Mouse (Mus musculus): ENCODE results near the gene Nxph1. TPM values are rescaled to one million over a fixed set of nuclear protein-coding genes. Genes with fewer than 3 reads are reported as not detected.

Gene Nxph1
- polyA plus RNA-seq, 1 experiment from 2014 or later = not detected

DNA sequence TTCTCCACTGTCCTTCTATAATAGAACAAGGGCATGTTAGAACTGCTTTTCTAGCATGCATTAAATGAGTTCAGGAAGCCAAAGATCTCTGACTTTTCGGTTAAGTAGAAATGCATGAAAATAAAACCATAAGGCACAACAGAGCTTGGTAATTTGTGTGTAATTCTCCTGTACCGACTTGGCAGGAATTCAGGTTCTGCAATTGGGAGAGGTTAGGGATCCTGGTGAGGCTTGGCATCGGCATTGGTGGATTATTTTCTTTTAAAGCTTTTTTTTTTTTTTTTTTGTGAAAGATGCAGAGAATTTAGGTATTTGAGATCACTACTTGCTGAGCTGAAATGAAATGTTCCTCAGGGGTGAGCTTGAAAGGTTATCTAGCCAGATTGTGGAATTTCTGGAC, 135.6 kb downstream of the Nxph1 start:
- TF ChIP-seq EP300 (IDR thresholded peaks at IDR 0.05) (no peak), CTCF (IDR thresholded peaks at IDR 0.05) (no peak)

DNA sequence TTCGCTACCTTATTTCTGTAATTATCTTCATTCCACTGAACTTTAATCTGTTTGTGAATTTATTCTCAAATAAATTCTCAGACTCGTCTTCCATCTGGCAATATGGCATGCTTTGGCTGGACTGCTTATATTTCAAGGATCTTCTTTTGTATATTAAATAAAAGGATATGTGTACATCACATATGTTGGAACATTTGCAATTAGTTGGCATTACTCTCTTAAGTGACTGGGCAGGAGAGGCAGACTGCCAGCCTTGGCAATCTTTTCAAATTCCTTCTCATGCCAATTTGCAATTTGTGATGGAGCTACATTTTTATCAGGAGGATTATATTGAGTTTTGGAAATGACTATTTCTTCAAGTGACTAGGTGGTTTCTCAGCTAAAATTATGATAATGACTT, 149.1 kb downstream of the Nxph1 start:
- Histone ChIP-seq H3K36me3 (ENCODE audit: insufficient read depth, low read length) (no peaks in the 10 kb centered on the region), H3K4me1 (ENCODE audit: insufficient read depth, low read depth, low read length) (no peaks in the 10 kb centered on the region), H3K27ac (ENCODE audit: low read length) (no peak overlapping the region), H3K4me3 (ENCODE audit: low read depth, low read length) (no peak overlapping the region), H3K9ac (replicated peaks; ENCODE audit: low read depth) (no peak overlapping the region), H3K27me3 (replicated peaks; ENCODE audit: insufficient read depth, low read length) (no peaks in the 10 kb centered on the region), H3K4me2 (replicated peaks; ENCODE audit: low read depth, low read length) (no peak overlapping the region), H3K9me3 (ENCODE audit: low read length) (no peaks in the 10 kb centered on the region)
- ATAC-seq (no peak), DNase-seq (ENCODE audit: low spot score) (no peak)
- 72% methylated on average over 2 of the region's 2 CpGs for WGBS
- TF ChIP-seq CTCF (IDR thresholded peaks at IDR 0.05) = no peak
- no peak for TF ChIP-seq EP300 (IDR thresholded peaks at IDR 0.05)

More for the DNA sequence above, 135.6 kb downstream of the Nxph1 start:
- no peak for DNase-seq (ENCODE audit: low spot score)
- no peaks in the 10 kb centered on the region for H3K9me3 ChIP-seq (ENCODE audit: low read length)
- no peak overlapping the region for H3K9ac ChIP-seq (replicated peaks; ENCODE audit: low read depth)
- H3K36me3 ChIP-seq (ENCODE audit: insufficient read depth, low read length) = no peaks in the 10 kb centered on the region
- H3K4me2 ChIP-seq (replicated peaks; ENCODE audit: low read depth, low read length) = no peak overlapping the region
- no peaks in the 10 kb centered on the region for H3K27me3 ChIP-seq (replicated peaks; ENCODE audit: insufficient read depth, low read length)
- no peak for ATAC-seq
- no peaks in the 10 kb centered on the region for H3K4me1 ChIP-seq (ENCODE audit: insufficient read depth, low read depth, low read length)
- no peak overlapping the region for H3K4me3 ChIP-seq (ENCODE audit: low read depth, low read length)
- H3K27ac ChIP-seq (ENCODE audit: low read length) = no peak overlapping the region
- 67% methylated on average over 3 of the region's 3 CpGs for WGBS

DNA sequence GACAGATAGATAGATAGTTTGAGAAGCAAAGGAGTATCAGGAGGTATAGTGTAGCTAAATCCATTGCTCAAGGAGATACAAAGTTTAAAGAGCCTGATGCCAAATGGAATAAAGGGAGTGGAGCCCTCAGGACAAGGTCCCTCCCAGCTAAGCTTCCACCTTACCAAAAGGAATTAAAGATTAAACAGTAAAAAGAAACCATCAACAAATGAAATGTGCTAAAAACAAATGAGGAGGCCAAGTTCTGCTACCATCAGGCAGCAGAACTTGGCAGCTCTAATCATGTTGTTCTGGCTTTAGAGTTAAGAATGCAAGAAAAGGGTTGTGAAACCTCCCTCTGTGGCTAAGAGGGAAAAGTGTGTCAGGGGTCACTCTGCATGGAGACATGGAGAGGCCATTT, 159.1 kb downstream of the Nxph1 start:
- Histone ChIP-seq H3K9me3 (ENCODE audit: low read length) (no peaks in the 10 kb centered on the region), H3K27me3 (replicated peaks; ENCODE audit: insufficient read depth, low read length) (no peaks in the 10 kb centered on the region)
- TF ChIP-seq EP300 (IDR thresholded peaks at IDR 0.05) = no peak
- no peak for TF ChIP-seq CTCF (IDR thresholded peaks at IDR 0.05)

DNA sequence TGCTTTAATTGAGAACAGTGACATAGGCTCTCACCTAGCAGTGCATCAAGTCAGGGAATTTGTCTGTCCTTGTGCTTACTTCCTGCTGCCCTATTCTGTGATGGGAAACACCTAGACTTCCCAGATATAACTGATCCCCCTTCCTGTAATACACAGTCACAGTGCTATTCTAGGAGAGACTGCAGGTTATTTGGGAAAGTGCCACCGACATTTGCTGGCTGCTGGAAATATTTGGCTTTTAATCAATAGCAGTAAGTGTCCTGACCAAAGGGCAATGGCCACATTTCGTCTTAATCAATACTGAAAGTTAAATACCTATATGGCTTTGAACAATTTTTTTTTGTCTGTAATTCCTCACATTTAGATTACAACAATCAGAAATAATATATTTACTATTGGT, 170.9 kb downstream of the Nxph1 start:
- DNase-seq (ENCODE audit: low spot score) = no peak
- 76% methylated on average over 2 of the region's 2 CpGs for WGBS
- Histone ChIP-seq H3K4me3 (ENCODE audit: low read depth, low read length) (no peak overlapping the region), H3K27ac (ENCODE audit: low read length) (no peak overlapping the region), H3K27me3 (replicated peaks; ENCODE audit: insufficient read depth, low read length) (no peaks in the 10 kb centered on the region), H3K36me3 (ENCODE audit: insufficient read depth, low read length) (no peaks in the 10 kb centered on the region), H3K9me3 (ENCODE audit: low read length) (no peaks in the 10 kb centered on the region), H3K4me1 (ENCODE audit: insufficient read depth, low read depth, low read length) (no peaks in the 10 kb centered on the region), H3K9ac (replicated peaks; ENCODE audit: low read depth) (no peak overlapping the region), H3K4me2 (replicated peaks; ENCODE audit: low read depth, low read length) (no peak overlapping the region)
- no peak for ATAC-seq
- no peak for TF ChIP-seq CTCF (IDR thresholded peaks at IDR 0.05)
- TF ChIP-seq EP300 (IDR thresholded peaks at IDR 0.05) = no peak

More for the DNA sequence above, 159.1 kb downstream of the Nxph1 start:
- H3K9ac ChIP-seq (replicated peaks; ENCODE audit: low read depth) = no peak overlapping the region
- no peaks in the 10 kb centered on the region for H3K36me3 ChIP-seq (ENCODE audit: insufficient read depth, low read length)
- no peaks in the 10 kb centered on the region for H3K4me1 ChIP-seq (ENCODE audit: insufficient read depth, low read depth, low read length)
- H3K4me2 ChIP-seq (replicated peaks; ENCODE audit: low read depth, low read length) = no peak overlapping the region
- ATAC-seq (no peak), DNase-seq (ENCODE audit: low spot score) (no peak)
- no peak overlapping the region for H3K4me3 ChIP-seq (ENCODE audit: low read depth, low read length)
- no peak overlapping the region for H3K27ac ChIP-seq (ENCODE audit: low read length)

DNA sequence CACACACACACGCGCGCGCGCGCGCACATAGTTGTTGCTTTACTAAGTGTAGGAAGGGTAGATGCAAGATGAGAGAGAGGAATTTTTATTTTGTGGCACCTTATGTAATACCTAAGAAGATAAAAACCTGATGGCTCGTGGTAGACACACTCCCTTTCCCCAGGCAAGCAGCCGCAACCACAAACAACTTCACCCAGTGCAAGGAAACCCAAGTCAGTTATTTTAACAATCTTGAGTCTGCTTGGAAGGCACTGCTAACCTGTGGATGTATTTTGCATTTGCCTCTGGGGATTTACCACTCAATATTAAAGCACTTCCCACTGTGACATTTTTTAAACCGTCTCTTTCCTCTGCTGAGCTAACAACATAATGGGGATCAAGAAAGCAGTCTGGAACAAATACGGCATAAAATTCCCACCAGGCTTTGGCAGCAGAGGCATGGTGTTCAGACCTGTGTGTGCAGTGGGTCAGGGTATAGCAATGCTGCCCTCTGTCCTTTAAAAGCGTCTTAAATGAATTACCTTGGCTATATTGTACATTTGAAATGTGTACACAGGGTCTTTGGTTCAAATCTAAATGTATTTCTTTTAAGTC, 176.2 kb downstream of the Nxph1 start:
- H3K4me1 ChIP-seq (ENCODE audit: insufficient read depth, low read depth, low read length) = no peaks in the 10 kb centered on the region
- ATAC-seq (no peak), DNase-seq (ENCODE audit: low spot score) (no peak)
- no peak overlapping the region for H3K4me2 ChIP-seq (replicated peaks; ENCODE audit: low read depth, low read length)
- 87% methylated on average over 12 of the region's 12 CpGs for WGBS
- TF ChIP-seq CTCF (IDR thresholded peaks at IDR 0.05) (no peak), EP300 (IDR thresholded peaks at IDR 0.05) (no peak)
- no peak overlapping the region for H3K27ac ChIP-seq (ENCODE audit: low read length)
- H3K9ac ChIP-seq (replicated peaks; ENCODE audit: low read depth) = no peak overlapping the region
- no peaks in the 10 kb centered on the region for H3K36me3 ChIP-seq (ENCODE audit: insufficient read depth, low read length)
- H3K9me3 ChIP-seq (ENCODE audit: low read length) = no peaks in the 10 kb centered on the region
- no peaks in the 10 kb centered on the region for H3K27me3 ChIP-seq (replicated peaks; ENCODE audit: insufficient read depth, low read length)
- H3K4me3 ChIP-seq (ENCODE audit: low read depth, low read length) = no peak overlapping the region

DNA sequence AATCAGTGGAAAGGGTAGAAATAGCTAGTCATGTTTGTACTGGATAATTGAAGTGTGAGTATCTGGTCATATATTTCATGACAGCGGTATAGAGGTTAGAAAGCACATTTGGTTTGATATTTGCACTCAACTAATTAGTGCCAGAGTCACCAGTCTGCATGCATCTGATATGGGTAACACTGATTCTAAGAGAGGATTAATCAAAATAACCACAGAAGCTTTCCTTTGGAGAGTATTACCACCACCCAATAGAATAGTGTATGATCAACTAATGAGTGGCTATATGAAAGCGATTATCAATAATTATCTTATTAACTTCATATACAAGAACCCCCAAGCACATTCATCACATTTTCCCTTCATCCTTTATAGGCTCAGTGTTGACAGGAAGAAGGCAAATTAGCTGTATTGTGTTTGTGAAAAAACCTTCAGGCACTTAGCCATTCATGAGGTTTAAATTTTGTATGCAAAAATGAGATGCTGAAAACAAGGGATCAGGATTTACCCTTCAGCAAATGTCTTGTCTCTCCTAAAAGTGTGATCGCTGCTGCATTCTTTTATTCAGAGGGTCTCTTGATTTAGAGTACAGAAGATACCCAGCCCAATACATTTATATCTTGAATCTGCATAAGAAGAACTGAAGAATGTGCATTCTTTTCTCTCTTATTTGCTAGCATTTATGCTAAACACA, 185.5 kb downstream of the Nxph1 start:
- Histone ChIP-seq H3K27me3 (replicated peaks; ENCODE audit: insufficient read depth, low read length) (no peaks in the 10 kb centered on the region), H3K36me3 (ENCODE audit: insufficient read depth, low read length) (no peaks in the 10 kb centered on the region), H3K4me3 (ENCODE audit: low read depth, low read length) (no peak overlapping the region), H3K4me1 (ENCODE audit: insufficient read depth, low read depth, low read length) (no peaks in the 10 kb centered on the region), H3K9ac (replicated peaks; ENCODE audit: low read depth) (no peak overlapping the region), H3K9me3 (ENCODE audit: low read length) (no peaks in the 10 kb centered on the region), H3K27ac (ENCODE audit: low read length) (no peak overlapping the region), H3K4me2 (replicated peaks; ENCODE audit: low read depth, low read length) (no peak overlapping the region)
- ATAC-seq (no peak), DNase-seq (ENCODE audit: low spot score) (no peak)
- TF ChIP-seq CTCF (IDR thresholded peaks at IDR 0.05) (no peak), EP300 (IDR thresholded peaks at IDR 0.05) (no peak)
- WGBS = 69% methylated on average over 3 of the region's 3 CpGs
